Mouse (Mus musculus): Measurements from ENCODE around the gene Sacm1l. TPM values are rescaled to one million over a fixed set of nuclear protein-coding genes. Genes with fewer than 3 reads are reported as not detected.

Sacm1l gene
- polyA plus RNA-seq, 2 experiments: 9.9 to 25.8 TPM

- no peak overlapping the region; the same call in 1 of the 2 replicates for H3K9ac ChIP-seq (replicated peaks)
- no peak overlapping the region for H3K27ac ChIP-seq
- peaks cover 48% of the 10 kb centered on the region for H3K36me3 ChIP-seq (replicated peaks; ENCODE audit: control insufficient read depth, insufficient read depth, low read depth)
- DNase-seq (ENCODE audit: low read depth in 3 of 3, low spot score in 3 of 3) (no peak), ATAC-seq (ENCODE audit: insufficient read depth) (no peak)
- WGBS (ENCODE audit: insufficient replicate concordance): 90% methylated on average over 3 of the region's 3 CpGs
- no peak overlapping the region for H3K4me3 ChIP-seq (ENCODE audit: insufficient read depth in 1 of 2, low read depth in 2 of 2, low read length in 2 of 2)
- no peak overlapping the region for H3K4me2 ChIP-seq (ENCODE audit: low read depth)
- H3K9me3 ChIP-seq (ENCODE audit: control insufficient read depth, low read length): no peaks in the 10 kb centered on the region
- no peak for TF ChIP-seq EP300 (IDR thresholded peaks at IDR 0.05; ENCODE audit: low read depth)
- H3K27me3 ChIP-seq (ENCODE audit: control insufficient read depth, insufficient read depth, low read length): no peaks in the 10 kb centered on the region
- H3K4me1 ChIP-seq (replicated peaks; ENCODE audit: control insufficient read depth in 2 of 2, insufficient read depth in 2 of 2, low read length in 1 of 2): peaks cover 31 to 61% of the 10 kb centered on the region in 2 experiments
Measured at GRCm38 (mm10) chr9:123484830-123485229, 44.7 kb upstream of the Sacm1l start.

- no peak overlapping the region for H3K9ac ChIP-seq (replicated peaks)
- no peak overlapping the region for H3K27ac ChIP-seq
- WGBS (ENCODE audit: insufficient replicate concordance): 88% methylated on average over 4 of the region's 4 CpGs
- H3K4me2 ChIP-seq (ENCODE audit: low read depth): no peak overlapping the region
- H3K36me3 ChIP-seq (replicated peaks; ENCODE audit: control insufficient read depth, insufficient read depth, low read depth): peaks cover 47% of the 10 kb centered on the region
- H3K4me3 ChIP-seq (ENCODE audit: insufficient read depth in 1 of 2, low read depth in 2 of 2, low read length in 2 of 2): no peak overlapping the region
- no peaks in the 10 kb centered on the region for H3K27me3 ChIP-seq (ENCODE audit: control insufficient read depth, insufficient read depth, low read length)
- no peak for DNase-seq (ENCODE audit: low read depth in 3 of 3, low spot score in 3 of 3)
- H3K4me1 ChIP-seq (replicated peaks; ENCODE audit: control insufficient read depth in 2 of 2, insufficient read depth in 2 of 2, low read length in 1 of 2): peaks cover 23 to 58% of the 10 kb centered on the region in 2 experiments
- no peak for ATAC-seq (ENCODE audit: insufficient read depth)
- no peak for TF ChIP-seq EP300 (IDR thresholded peaks at IDR 0.05; ENCODE audit: low read depth)
- no peak for TF ChIP-seq CTCF (IDR thresholded peaks at IDR 0.05; ENCODE audit: low read depth)
- H3K9me3 ChIP-seq (ENCODE audit: control insufficient read depth, low read length): no peaks in the 10 kb centered on the region
Measured at GRCm38 (mm10) chr9:123485561-123485960, 44.0 kb upstream of the Sacm1l start.

- H3K27me3 ChIP-seq (ENCODE audit: control insufficient read depth, insufficient read depth, low read length): no peaks in the 10 kb centered on the region
- no peak overlapping the region for H3K4me3 ChIP-seq (ENCODE audit: insufficient read depth in 1 of 2, low read depth in 2 of 2, low read length in 2 of 2)
- no peak for TF ChIP-seq EP300 (IDR thresholded peaks at IDR 0.05; ENCODE audit: low read depth)
- no peak for TF ChIP-seq CTCF (IDR thresholded peaks at IDR 0.05; ENCODE audit: low read depth)
- H3K27ac ChIP-seq: no peak overlapping the region
- no peak for ATAC-seq (ENCODE audit: insufficient read depth)
- DNase-seq (ENCODE audit: low read depth in 3 of 3, low spot score in 3 of 3): no peak
- peaks cover 19 to 56% of the 10 kb centered on the region in 2 experiments for H3K4me1 ChIP-seq (replicated peaks; ENCODE audit: control insufficient read depth in 2 of 2, insufficient read depth in 2 of 2, low read length in 1 of 2)
- WGBS (ENCODE audit: insufficient replicate concordance): 57% methylated on average over 3 of the region's 3 CpGs
- peaks cover 47% of the 10 kb centered on the region for H3K36me3 ChIP-seq (replicated peaks; ENCODE audit: control insufficient read depth, insufficient read depth, low read depth)
- H3K9me3 ChIP-seq (ENCODE audit: control insufficient read depth, low read length): no peaks in the 10 kb centered on the region
- H3K4me2 ChIP-seq (ENCODE audit: low read depth): no peak overlapping the region
- no peak overlapping the region for H3K9ac ChIP-seq (replicated peaks)
Measured at GRCm38 (mm10) chr9:123486635-123487034, 42.9 kb upstream of the Sacm1l start.

GRCm38 (mm10) chr9:123489073-123489472, 40.5 kb upstream of the Sacm1l start:
- Histone ChIP-seq H3K27me3 (ENCODE audit: control insufficient read depth, insufficient read depth, low read length) (no peaks in the 10 kb centered on the region), H3K36me3 (replicated peaks; ENCODE audit: control insufficient read depth, insufficient read depth, low read depth) (peaks cover 35% of the 10 kb centered on the region), H3K9me3 (ENCODE audit: control insufficient read depth, low read length) (no peaks in the 10 kb centered on the region), H3K4me1 (replicated peaks; ENCODE audit: control insufficient read depth in 2 of 2, insufficient read depth in 2 of 2, low read length in 1 of 2) (peaks cover 8 to 46% of the 10 kb centered on the region in 2 experiments), H3K4me3 (ENCODE audit: insufficient read depth in 1 of 2, low read depth in 2 of 2, low read length in 2 of 2) (no peak overlapping the region), H3K4me2 (ENCODE audit: low read depth) (no peak overlapping the region), H3K27ac (no peak overlapping the region), H3K9ac (replicated peaks) (no peak overlapping the region)
- no peak for DNase-seq (ENCODE audit: low read depth in 3 of 3, low spot score in 3 of 3)
- 79% methylated on average over 2 of the region's 2 CpGs for WGBS (ENCODE audit: insufficient replicate concordance)
- no peak for ATAC-seq (ENCODE audit: insufficient read depth)
- TF ChIP-seq CTCF (IDR thresholded peaks at IDR 0.05; ENCODE audit: low read depth) (no peak), EP300 (IDR thresholded peaks at IDR 0.05; ENCODE audit: low read depth) (no peak)

- TF ChIP-seq EP300 (IDR thresholded peaks at IDR 0.05; ENCODE audit: low read depth) (no peak), CTCF (IDR thresholded peaks at IDR 0.05; ENCODE audit: low read depth) (no peak)
- peaks cover 32% of the 10 kb centered on the region for H3K36me3 ChIP-seq (replicated peaks; ENCODE audit: control insufficient read depth, insufficient read depth, low read depth)
- H3K4me2 ChIP-seq (ENCODE audit: low read depth): no peak overlapping the region
- ATAC-seq (ENCODE audit: insufficient read depth): no peak
- DNase-seq (ENCODE audit: low read depth in 3 of 3, low spot score in 3 of 3): no peak
- no peak overlapping the region for H3K9ac ChIP-seq (replicated peaks)
- no peak overlapping the region for H3K4me3 ChIP-seq (ENCODE audit: insufficient read depth in 1 of 2, low read depth in 2 of 2, low read length in 2 of 2)
- H3K27ac ChIP-seq: no peak overlapping the region
- H3K9me3 ChIP-seq (ENCODE audit: control insufficient read depth, low read length): no peaks in the 10 kb centered on the region
- WGBS (ENCODE audit: insufficient replicate concordance): 59% methylated on average over 9 of the region's 9 CpGs
- H3K27me3 ChIP-seq (ENCODE audit: control insufficient read depth, insufficient read depth, low read length): no peaks in the 10 kb centered on the region
- peaks cover 8 to 45% of the 10 kb centered on the region in 2 experiments for H3K4me1 ChIP-seq (replicated peaks; ENCODE audit: control insufficient read depth in 2 of 2, insufficient read depth in 2 of 2, low read length in 1 of 2)
Measured at GRCm38 (mm10) chr9:123489727-123490343, 39.7 kb upstream of the Sacm1l start.
